Comparison of ENCODE assay signal across 18 mouse cellular contexts in the genomic region with DNA sequence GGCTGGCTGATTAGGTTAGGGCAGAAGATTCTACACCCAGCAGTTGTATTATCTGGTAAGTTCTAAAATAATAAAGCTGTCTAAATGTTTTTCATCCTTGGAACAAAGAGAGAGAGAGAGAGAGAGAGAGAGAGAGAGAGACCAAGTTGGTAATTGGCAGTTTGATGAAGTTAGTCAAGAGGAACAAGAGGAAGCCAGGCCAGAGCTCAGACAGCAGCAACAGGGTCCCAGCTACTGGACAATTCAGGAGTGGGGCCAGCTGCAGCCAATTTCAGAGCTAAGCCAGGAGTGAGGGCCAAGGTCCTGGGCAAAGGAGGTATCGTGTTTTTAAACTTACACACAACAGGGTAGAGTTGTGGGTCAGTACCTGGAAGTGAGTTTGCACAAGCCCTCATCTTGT. TPM values are rescaled to one million over a fixed set of nuclear protein-coding genes. Genes with fewer than 3 reads are reported as not detected.
"Had no signal": no experiment of that assay in that cellular context is flagged by ENCODE, and none has a peak within 500 bp of the region (broad histone marks: within the 10 kb centered on the region; RNA-seq: fewer than 3 reads in every experiment).

No protein-coding gene starts in this region.

- DNase-seq: lung, adult 18-20 months; lung, embryonic 14.5 days; lung, postnatal 10 days; lung, postnatal 4 days; midbrain, embryonic 14.5 days; right cerebral cortex, adult 18-20 months; right cerebral cortex, postnatal 25 days; right cerebral cortex, postnatal 4 days; spleen, adult 18-20 months; thymus, adult 18-20 months; thymus, postnatal 14 days; thymus, postnatal 36 days had no signal

- H3K4me3 ChIP-seq: midbrain, embryonic 10.5 days; midbrain, embryonic 12.5 days; myocyte; neural tube, embryonic 13.5 days; neural tube, embryonic 15.5 days had no signal

- ATAC-seq: midbrain, embryonic 16.5 days had no signal

- H3K9ac ChIP-seq: lung, embryonic 14.5 days; midbrain, embryonic 12.5 days; neural tube, embryonic 13.5 days; neural tube, embryonic 15.5 days had no signal

- H3K27ac ChIP-seq: midbrain, embryonic 10.5 days; midbrain, embryonic 12.5 days; neural tube, embryonic 13.5 days; neural tube, embryonic 15.5 days had no signal

- H3K36me3 ChIP-seq: midbrain, embryonic 10.5 days; midbrain, embryonic 12.5 days; neural tube, embryonic 13.5 days; neural tube, embryonic 15.5 days had no signal

RNA-seq across cellular contexts. Expression of a gene that starts 6.3 kb away (rescaled TPM):
- polyA plus RNA-seq: myocyte had no signal

RNA-seq across cellular contexts. Expression of a gene that starts 55.1 kb away (rescaled TPM):
- polyA plus RNA-seq: myocyte had no signal
